Mouse (Mus musculus): ENCODE measurements at regions not wholly inside any gene's neighbourhood (a gene's known extent, or its start where the extent isn't known, plus 50 kb on each side); places are given as distances from the start of the nearest gene placed in this dataset.
"Not testable (repeated sequence)": the region's sequence is repeated elsewhere in the genome, so short reads cannot be mapped to it uniquely, and the experiment has no call there.

GRCm38 (mm10) chr2:55222046-55222445, 213.7 kb upstream of the Kcnj3 start:
- in situ Hi-C loops (cut with MboI; ENCODE audit: low pct_ligation_motif_present, low pct_unique_long_range_greater_than_20kb, low sequenced_read_pairs): no loop called here
- Histone ChIP-seq H3K4me1 (ENCODE audit: control insufficient read depth in 1 of 2, insufficient read depth in 2 of 2) (no peaks in the 10 kb centered on the region), H3K9ac (ENCODE audit: insufficient read depth, low read depth) (no peak overlapping the region), H3K9me3 (replicated peaks; ENCODE audit: low read length) (peaks cover 9% of the 10 kb centered on the region), H3K4me3 (replicated peaks in 1 of 3; ENCODE audit: low read depth in 2 of 3, low read length in 2 of 3, poor library complexity in 1 of 3) (no peak overlapping the region), H3K27me3 (replicated peaks) (no peaks in the 10 kb centered on the region), H3K27ac (ENCODE audit: insufficient read depth, low read depth) (no peak overlapping the region), H3K79me2 (replicated peaks; ENCODE audit: control insufficient read depth, extremely low read depth, insufficient read depth, poor library complexity, severe bottlenecking) (no peaks in the 10 kb centered on the region), H3K36me3 (replicated peaks in 1 of 2; ENCODE audit: control insufficient read depth in 1 of 2, insufficient read depth in 1 of 2, low read length in 1 of 2) (no peaks in the 10 kb centered on the region), H3K4me2 (ENCODE audit: insufficient read depth, low read depth, poor library complexity, severe bottlenecking) (no peak overlapping the region)
- TF ChIP-seq ZC3H11A (IDR thresholded peaks at IDR 0.05; ENCODE audit: low read depth, low read length) (no peak), NRF1 (IDR thresholded peaks at IDR 0.05; ENCODE audit: low read depth, low read length) (no peak), NELFE (IDR thresholded peaks at IDR 0.05; ENCODE audit: low read depth, low read length) (no peak), GABPA (IDR thresholded peaks at IDR 0.05; ENCODE audit: insufficient replicate concordance, low read depth, low read length) (no peak), MAX (IDR thresholded peaks at IDR 0.05; ENCODE audit: low read length) (no peak), CHD1 (IDR thresholded peaks at IDR 0.05; ENCODE audit: low read depth, low read length) (no peak), ETS1 (conservative IDR thresholded peaks at IDR 0.05; ENCODE audit: low read depth, low read length) (no peak), JUN (IDR thresholded peaks at IDR 0.05; ENCODE audit: insufficient read depth, low read depth, low read length) (no peak), SMC3 (IDR thresholded peaks at IDR 0.05; ENCODE audit: low read depth, low read length) (no peak), HCFC1 (IDR thresholded peaks at IDR 0.05; ENCODE audit: low read depth, low read length) (no peak), TBP (conservative IDR thresholded peaks at IDR 0.05; ENCODE audit: low read depth, low read length) (no peak), IRF4 (IDR thresholded peaks at IDR 0.05; ENCODE audit: low read depth, low read length) (no peak), MEF2A (IDR thresholded peaks at IDR 0.05; ENCODE audit: borderline replicate concordance, low read depth, low read length) (no peak), TCF12 (IDR thresholded peaks at IDR 0.05; ENCODE audit: low read depth, low read length) (no peak), JUND (conservative IDR thresholded peaks at IDR 0.05; ENCODE audit: low read depth, low read length) (no peak)
- DNase-seq (ENCODE audit: extremely low read depth): no peak
- dilution Hi-C loops (cut with MboI; ENCODE audit: extremely low pct_ligation_motif_present, extremely low pct_unique_long_range_greater_than_20kb, low sequenced_read_pairs): no loop called here

GRCm38 (mm10) chr2:55222741-55223140, 213.0 kb upstream of the Kcnj3 start:
- H3K4me2 ChIP-seq (ENCODE audit: insufficient read depth, low read depth, poor library complexity, severe bottlenecking); dilution Hi-C loops (cut with MboI; ENCODE audit: extremely low pct_ligation_motif_present, extremely low pct_unique_long_range_greater_than_20kb, low sequenced_read_pairs); H3K9me3 ChIP-seq (replicated peaks; ENCODE audit: low read length); in situ Hi-C loops (cut with MboI; ENCODE audit: low pct_ligation_motif_present, low pct_unique_long_range_greater_than_20kb, low sequenced_read_pairs); DNase-seq (ENCODE audit: extremely low read depth); H3K9ac ChIP-seq (ENCODE audit: insufficient read depth, low read depth); H3K4me3 ChIP-seq (replicated peaks in 1 of 3; ENCODE audit: low read depth in 2 of 3, low read length in 2 of 3, poor library complexity in 1 of 3); H3K27me3 ChIP-seq (replicated peaks); H3K36me3 ChIP-seq (replicated peaks in 1 of 2; ENCODE audit: control insufficient read depth in 1 of 2, insufficient read depth in 1 of 2, low read length in 1 of 2); H3K79me2 ChIP-seq (replicated peaks; ENCODE audit: control insufficient read depth, extremely low read depth, insufficient read depth, poor library complexity, severe bottlenecking); H3K27ac ChIP-seq (ENCODE audit: insufficient read depth, low read depth); H3K4me1 ChIP-seq (ENCODE audit: control insufficient read depth in 1 of 2, insufficient read depth in 2 of 2): not testable (repeated sequence)

Measured in CH12.LX (cell line).